Mouse (Mus musculus): ENCODE measurements around the gene Cc2d1a. TPM values are rescaled to one million over a fixed set of nuclear protein-coding genes. Genes with fewer than 3 reads are reported as not detected.

The Cc2d1a gene
- total RNA-seq (2023; ENCODE audit: inconsistent age) = 33.0 to 37.2 TPM (median 35.2 TPM) in 4 replicates

GRCm38 (mm10) chr8:84147769-84148530, at the start of gene Cc2d1a, which contains the start of gene 4930432K21Rik:
Cc2d1a (minus strand) TSS chr8:84147936.
4930432K21Rik (plus strand) TSS chr8:84148025.

GRCm38 (mm10) chr8:84185117-84185516, 37.4 kb upstream of the Cc2d1a start, which contains the start of gene Nanos3:
Nanos3 (minus strand) TSS chr8:84185217.

GRCm38 (mm10) chr8:84125656-84126055, 22.1 kb downstream of the Cc2d1a start, which contains the start of gene Podnl1:
Podnl1 (plus strand) TSS chr8:84125989.

GRCm38 (mm10) chr8:84104697-84105609, 42.8 kb downstream of the Cc2d1a start, which contains the start of gene Dcaf15:
Dcaf15 (minus strand) TSS chr8:84104768.

Other genes with a start within 250 kb of the Cc2d1a start
- gene Adgrl1, start 247.8 kb downstream of the Cc2d1a start, total RNA-seq (2023; ENCODE audit: inconsistent age) = 4.0 to 9.1 TPM (median 5.7 TPM) in 4 replicates
- 1.0 to 2.6 TPM (median 1.3 TPM) in 4 replicates for gene Gm10644, start 192.7 kb downstream of the Cc2d1a start, total RNA-seq (2023; ENCODE audit: inconsistent age)
- 8.9 to 13.0 TPM (median 11.5 TPM) in 4 replicates for gene Asf1b, start 192.4 kb downstream of the Cc2d1a start, total RNA-seq (2023; ENCODE audit: inconsistent age)
- gene Prkaca, start 174.9 kb downstream of the Cc2d1a start, total RNA-seq (2023; ENCODE audit: inconsistent age) = 45.8 to 49.4 TPM (median 48.8 TPM) in 4 replicates
- gene Samd1, start 150.3 kb downstream of the Cc2d1a start, total RNA-seq (2023; ENCODE audit: inconsistent age) = 50.7 to 56.9 TPM (median 54.5 TPM) in 4 replicates
- 0.51 to 1.3 TPM (median 0.92 TPM) in 4 replicates for gene 1700067K01Rik, start 146.4 kb downstream of the Cc2d1a start, total RNA-seq (2023; ENCODE audit: inconsistent age)
- gene 2210011C24Rik, start 135.8 kb downstream of the Cc2d1a start, total RNA-seq (2023; ENCODE audit: inconsistent age) = not detected in 4 replicates
- 0.21 TPM in 1 of 4 replicates, not detected in the others for gene Palm3, start 126.5 kb downstream of the Cc2d1a start, total RNA-seq (2023; ENCODE audit: inconsistent age)
- gene Il27ra, start 105.3 kb downstream of the Cc2d1a start, total RNA-seq (2023; ENCODE audit: inconsistent age) = 90.8 to 101 TPM (median 92.9 TPM) in 4 replicates
- gene Rln3, start 102.9 kb downstream of the Cc2d1a start, total RNA-seq (2023; ENCODE audit: inconsistent age) = not detected in 4 replicates
- 6.1 to 8.0 TPM (median 6.4 TPM) in 4 replicates for gene Gm10643, start 82.8 kb downstream of the Cc2d1a start, total RNA-seq (2023; ENCODE audit: inconsistent age)
- 86.3 to 95.7 TPM (median 91.8 TPM) in 4 replicates for gene Rfx1, start 81.1 kb downstream of the Cc2d1a start, total RNA-seq (2023; ENCODE audit: inconsistent age)
- 48.9 to 55.8 TPM (median 52.6 TPM) in 4 replicates for gene Dcaf15, start 43.2 kb downstream of the Cc2d1a start, total RNA-seq (2023; ENCODE audit: inconsistent age)
- gene Podnl1, start 21.9 kb downstream of the Cc2d1a start, total RNA-seq (2023; ENCODE audit: inconsistent age) = not detected in 4 replicates
- 0.63 to 3.4 TPM (median 1.6 TPM) in 4 replicates for gene 4930432K21Rik, start 89 bp upstream of the Cc2d1a start, total RNA-seq (2023; ENCODE audit: inconsistent age)
- gene Nanos3, start 37.3 kb upstream of the Cc2d1a start, total RNA-seq (2023; ENCODE audit: inconsistent age) = not detected in 4 replicates
- gene Zswim4, start 89.1 kb upstream of the Cc2d1a start, total RNA-seq (2023; ENCODE audit: inconsistent age) = 25.3 to 28.1 TPM (median 26.9 TPM) in 4 replicates
- 191 to 228 TPM (median 213 TPM) in 4 replicates for gene D8Ertd738e, start 101.8 kb upstream of the Cc2d1a start, total RNA-seq (2023; ENCODE audit: inconsistent age)
- gene Mri1, start 109.4 kb upstream of the Cc2d1a start, total RNA-seq (2023; ENCODE audit: inconsistent age) = 34.8 to 36.2 TPM (median 35.5 TPM) in 4 replicates
- 18.9 to 30.9 TPM (median 25.3 TPM) in 4 replicates for gene Ccdc130, start 122.4 kb upstream of the Cc2d1a start, total RNA-seq (2023; ENCODE audit: inconsistent age)
- 0.97 to 6.5 TPM (median 2.8 TPM) in 4 replicates for gene Cacna1a, start 240.5 kb upstream of the Cc2d1a start, total RNA-seq (2023; ENCODE audit: inconsistent age)

Data from B cell, adult (primary cell).